Mouse (Mus musculus) midbrain, embryonic 12.5 days (tissue): ENCODE results near the gene Tead1. TPM values are rescaled to one million over a fixed set of nuclear protein-coding genes. Genes with fewer than 3 reads are reported as not detected.
A peak's percentile ranks its signal among the peaks of the same experiment; 100 is the strongest.

Source experiments
- ATAC-seq: fragments of 200-750 bp; cut with Nextera tagmentation; 2 replicates; pipeline ENCODE4 v1.8.0; 2017; ENCODE audit warnings: low read depth, moderate TSS enrichment, moderate library complexity; ENCODE audit not compliant: low FRiP score
- H3K27ac ChIP-seq: fragments of 300-500 bp; sonication (generic); replicated peaks from 2 replicates; pipeline ENCODE4 v1.5.1; 2016; ENCODE audit warnings: mild to moderate bottlenecking
- H3K27me3 ChIP-seq: fragments of 300-500 bp; sonication (generic); 2 replicates; pipeline ENCODE4 v1.6.1; 2016; ENCODE audit warnings: mild to moderate bottlenecking
- H3K36me3 ChIP-seq: fragments of 300-500 bp; sonication (generic); 2 replicates; pipeline ENCODE4 v1.6.1; 2016
- H3K4me1 ChIP-seq: fragments of 300-500 bp; sonication (generic); 2 replicates; pipeline ENCODE4 v1.6.1; 2016
- H3K4me2 ChIP-seq: fragments of 300-500 bp; sonication (generic); replicated peaks from 2 replicates; pipeline ENCODE4 v1.6.1; 2016; ENCODE audit warnings: mild to moderate bottlenecking, moderate library complexity
- H3K4me3 ChIP-seq: fragments of 300-500 bp; sonication (generic); 2 replicates; pipeline ENCODE4 v1.5.1; 2016; ENCODE audit warnings: mild to moderate bottlenecking
- H3K9ac ChIP-seq: fragments of 300-500 bp; sonication (generic); replicated peaks from 2 replicates; pipeline ENCODE4 v1.6.1; 2016; ENCODE audit warnings: mild to moderate bottlenecking, moderate library complexity
- H3K9me3 ChIP-seq: fragments of 300-500 bp; sonication (generic); 2 replicates; pipeline ENCODE4 v1.6.1; 2016; ENCODE audit warnings: mild to moderate bottlenecking
- WGBS: fragments of 180-500 bp; shearing (Covaris S2); methylation state at CpG from one replicate; pipeline ENCODE4 v1.1.7; 2016; 5-methylcytosine and 5-hydroxymethylcytosine counted together
- polyA plus RNA-seq: library from polyadenylated mRNA; unstranded; fragments of >200 nt; fragmentation: Nextera tagmentation; extraction: Ambion mirVana; gene quantifications from 2 replicates; pipeline ENCODE4 v1.2.1, GENCODE M21; 2016

Tead1 gene
- polyA plus RNA-seq, 1 experiment from 2014 or later: 20.5 TPM

DNA sequence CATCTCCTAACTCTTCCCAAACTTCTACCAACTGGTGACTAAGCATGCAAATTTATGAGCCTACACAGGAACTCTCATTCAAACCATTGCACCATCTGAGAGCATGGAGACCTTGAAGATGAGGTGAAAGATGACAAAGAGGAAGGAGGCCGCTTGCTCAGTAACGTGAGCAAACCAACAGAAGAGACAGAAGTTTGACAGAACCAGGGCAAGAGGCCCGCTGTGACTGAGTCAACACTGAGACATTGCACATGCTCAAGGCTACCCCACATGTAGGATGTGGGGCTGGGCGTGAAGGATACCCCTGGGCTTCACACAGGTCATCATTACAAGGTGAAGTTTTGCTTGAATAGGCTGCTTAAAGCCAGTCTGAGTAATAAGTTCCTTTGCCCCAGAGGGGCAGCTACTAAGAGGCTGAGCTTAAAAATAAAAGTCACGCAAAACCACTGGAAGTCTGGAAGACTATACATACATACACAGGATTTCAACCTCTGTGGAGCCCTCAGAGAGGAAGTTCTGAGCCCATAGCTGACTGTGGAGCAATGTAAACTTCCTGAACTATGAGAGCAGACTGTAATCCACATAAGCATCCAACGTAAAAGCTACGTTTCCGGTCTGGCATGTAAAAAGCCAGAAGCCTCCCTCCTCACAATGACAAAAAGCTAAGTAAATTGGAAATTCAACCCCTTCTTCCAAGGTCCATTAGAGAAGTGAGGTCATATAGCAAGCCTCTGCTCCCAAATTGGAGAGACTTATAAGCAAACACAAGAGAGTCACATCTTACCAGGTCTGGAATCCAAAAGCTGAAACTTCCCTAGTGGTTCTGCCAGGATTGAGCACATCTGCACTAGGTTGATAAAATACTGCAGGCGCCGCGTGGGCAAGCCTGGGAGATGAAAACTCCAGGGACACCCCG lies 16.5 kb upstream of the Tead1 start:
- peaks cover 12% of the 10 kb centered on the region for H3K4me1 ChIP-seq
- no peak overlapping the region for H3K9ac ChIP-seq
- no peaks in the 10 kb centered on the region for H3K27me3 ChIP-seq
- no peak overlapping the region for H3K4me3 ChIP-seq
- H3K4me2 ChIP-seq: no peak overlapping the region; the same call in 1 of the 2 replicates
- no peaks in the 10 kb centered on the region for H3K36me3 ChIP-seq
- H3K9me3 ChIP-seq: no peaks in the 10 kb centered on the region
- ATAC-seq: no peak
- WGBS: 69% methylated on average over 12 of the region's 12 CpGs
- peak overlapping the region; percentile 58 for H3K27ac ChIP-seq

DNA sequence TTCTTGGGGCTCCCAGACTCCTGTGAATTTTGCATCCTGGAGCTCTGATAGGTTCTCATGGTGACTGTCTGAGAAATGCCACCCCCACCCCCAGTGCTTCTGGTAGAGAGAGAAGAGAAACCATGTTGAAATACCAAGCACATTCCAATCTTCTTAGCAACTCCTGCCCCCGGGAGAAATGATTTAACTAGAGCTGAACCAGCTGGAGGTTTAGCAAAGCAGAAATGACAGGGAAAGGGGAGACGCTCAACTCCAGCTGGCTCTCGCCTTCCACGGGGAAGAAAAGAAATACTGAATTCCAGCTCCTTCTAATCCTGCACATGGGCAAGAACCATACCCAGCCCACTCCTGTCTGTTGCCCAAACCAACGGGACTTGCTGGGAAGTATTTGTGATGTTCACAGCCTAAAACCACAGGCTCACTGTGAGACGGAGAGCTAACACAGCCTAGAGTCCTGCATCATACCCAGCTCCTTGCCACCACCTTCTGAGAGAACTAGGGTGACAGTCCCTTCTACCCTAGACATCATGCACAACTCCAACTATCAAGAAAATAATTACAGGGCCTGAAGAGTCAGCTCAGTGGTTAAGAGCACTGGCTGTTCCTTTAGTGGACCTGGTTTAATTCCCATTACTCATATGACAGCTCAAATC lies 15.7 kb upstream of the Tead1 start:
- Histone ChIP-seq H3K27ac (peak overlapping the region; percentile 58), H3K27me3 (no peaks in the 10 kb centered on the region), H3K9ac (no peak overlapping the region), H3K4me1 (peaks cover 12% of the 10 kb centered on the region), H3K4me3 (no peak overlapping the region), H3K36me3 (no peaks in the 10 kb centered on the region), H3K4me2 (no peak overlapping the region; the same call in 1 of the 2 replicates), H3K9me3 (no peaks in the 10 kb centered on the region)
- ATAC-seq: no peak
- 26% methylated on average over 6 of the region's 6 CpGs for WGBS

DNA sequence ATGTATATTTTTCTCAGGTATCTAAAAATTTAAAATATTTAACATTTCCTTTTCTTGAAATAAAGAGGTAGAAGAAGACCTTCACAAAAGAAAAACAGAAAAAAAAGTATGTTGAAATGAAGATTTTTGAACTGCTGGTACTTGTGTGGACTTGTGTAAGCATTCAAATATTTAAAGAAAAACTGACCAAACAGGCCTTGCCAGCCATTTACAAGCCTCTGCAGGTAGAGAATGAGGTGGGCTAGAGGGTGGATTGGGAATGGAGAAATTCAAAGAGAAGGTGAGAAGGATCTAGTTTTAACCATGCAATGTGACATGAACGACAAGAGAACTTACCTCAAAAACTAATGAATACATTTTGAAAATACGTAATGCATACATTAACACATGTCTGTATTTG lies 9.1 kb upstream of the Tead1 start:
- WGBS: 81% methylated on average over 2 of the region's 2 CpGs

DNA sequence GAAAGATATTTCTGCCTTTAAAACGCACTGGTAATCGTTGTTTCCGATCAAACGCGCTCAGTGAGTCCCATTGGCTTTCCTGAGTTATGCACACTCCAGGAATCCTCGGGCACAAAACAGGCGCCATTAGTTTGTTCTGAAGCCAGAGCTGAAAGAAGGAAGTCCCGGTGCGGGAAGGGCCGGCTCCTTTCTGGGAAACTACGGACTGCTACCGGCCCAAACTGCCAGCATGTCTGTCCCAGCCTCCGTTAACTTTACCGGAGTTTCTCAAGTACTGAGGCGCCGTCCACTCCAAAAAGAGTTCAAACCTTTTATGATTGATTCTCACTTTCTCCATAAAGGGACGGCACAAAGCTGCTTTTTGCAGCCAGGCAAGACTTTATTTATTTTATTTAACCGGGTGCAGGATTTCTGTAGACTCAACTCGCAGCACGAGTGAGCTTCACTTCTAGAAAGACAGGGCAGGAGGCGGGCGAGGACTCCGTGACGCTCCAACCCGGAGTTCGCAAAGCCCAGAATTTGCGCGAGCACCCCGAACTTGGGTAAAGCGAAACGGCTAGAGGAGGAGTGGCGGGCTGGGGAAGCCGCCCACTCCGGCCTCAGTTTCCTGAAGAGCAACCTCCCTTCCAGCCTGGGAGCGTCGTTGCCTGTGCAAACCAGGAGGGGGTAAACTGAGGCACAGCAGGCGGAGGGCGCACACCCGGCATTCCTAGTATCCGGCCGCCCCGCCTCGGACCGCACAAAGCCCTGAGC lies 524 bp upstream of the Tead1 start:
- peak overlapping the region; percentile 86 for H3K27ac ChIP-seq
- H3K9me3 ChIP-seq: no peaks in the 10 kb centered on the region
- H3K36me3 ChIP-seq: no peaks in the 10 kb centered on the region
- peak overlapping the region; percentile 90 for H3K9ac ChIP-seq
- under 1% methylated on average over 37 of the region's 44 CpGs for WGBS
- H3K4me1 ChIP-seq: peaks cover 26% of the 10 kb centered on the region
- peak overlapping the region; percentile 86 for H3K4me2 ChIP-seq
- peak; percentile 56 for ATAC-seq
- H3K4me3 ChIP-seq: peak overlapping the region; percentile 94
- 0 out of 2 replicates have a peak, but pooled peaks cover 4% of the 10 kb centered on the region for H3K27me3 ChIP-seq

More for the DNA sequence above, 9.1 kb upstream of the Tead1 start:
- no peak overlapping the region for H3K27ac ChIP-seq
- H3K36me3 ChIP-seq: no peaks in the 10 kb centered on the region
- no peaks in the 10 kb centered on the region for H3K4me1 ChIP-seq
- no peak for ATAC-seq
- H3K4me3 ChIP-seq: no peak overlapping the region
- no peak overlapping the region for H3K9ac ChIP-seq
- H3K4me2 ChIP-seq: no peak overlapping the region
- no peaks in the 10 kb centered on the region for H3K9me3 ChIP-seq
- H3K27me3 ChIP-seq: no peaks in the 10 kb centered on the region

DNA sequence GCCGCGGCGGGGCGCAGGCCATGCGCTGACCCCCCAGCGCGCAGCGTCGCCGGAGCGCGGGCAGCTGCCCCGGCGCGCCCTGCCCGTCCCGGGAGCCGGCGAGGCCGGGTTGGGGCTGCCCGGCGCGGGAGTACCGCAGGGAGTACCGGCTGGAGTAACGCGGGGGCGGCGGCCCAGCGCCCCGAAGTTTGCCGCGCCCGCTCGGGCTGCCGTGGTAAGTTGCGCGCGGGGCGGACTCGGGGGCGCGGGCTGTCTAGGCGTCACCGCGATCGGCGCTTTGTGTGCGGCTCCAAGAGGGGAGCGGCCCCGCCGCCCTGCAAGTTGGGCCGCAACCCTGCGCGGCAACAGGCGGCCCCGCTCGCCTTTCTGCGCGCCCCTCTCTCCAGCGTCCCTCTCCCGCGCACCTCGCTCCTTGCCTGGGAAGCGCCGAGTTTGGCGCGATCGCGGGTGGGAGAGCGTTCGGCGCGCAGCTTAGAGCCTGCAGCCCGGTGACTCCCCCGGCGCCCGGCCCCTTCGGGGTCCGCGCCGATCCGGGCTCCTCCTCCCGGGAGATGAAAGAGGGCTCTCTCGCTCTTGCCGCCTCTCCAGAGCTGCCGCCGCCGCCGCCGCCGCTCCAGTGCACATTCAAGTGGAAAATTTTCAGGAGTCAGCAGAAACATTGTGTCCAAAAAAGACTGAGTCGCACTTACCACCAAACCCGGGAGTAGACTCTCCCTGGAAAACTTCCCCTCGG lies 561 bp downstream of the Tead1 start:
- H3K4me1 ChIP-seq: peaks cover 36% of the 10 kb centered on the region
- H3K9me3 ChIP-seq: no peaks in the 10 kb centered on the region
- peak; percentile 71 for ATAC-seq
- under 1% methylated on average over 82 of the region's 95 CpGs for WGBS
- H3K36me3 ChIP-seq: no peaks in the 10 kb centered on the region
- peak overlapping the region; percentile 90 for H3K9ac ChIP-seq
- 0 out of 2 replicates have a peak, but pooled peaks cover 4% of the 10 kb centered on the region for H3K27me3 ChIP-seq
- peak overlapping the region; percentile 94 for H3K4me3 ChIP-seq
- H3K4me2 ChIP-seq: peak overlapping the region; percentile 86
- H3K27ac ChIP-seq: peak overlapping the region; percentile 86

DNA sequence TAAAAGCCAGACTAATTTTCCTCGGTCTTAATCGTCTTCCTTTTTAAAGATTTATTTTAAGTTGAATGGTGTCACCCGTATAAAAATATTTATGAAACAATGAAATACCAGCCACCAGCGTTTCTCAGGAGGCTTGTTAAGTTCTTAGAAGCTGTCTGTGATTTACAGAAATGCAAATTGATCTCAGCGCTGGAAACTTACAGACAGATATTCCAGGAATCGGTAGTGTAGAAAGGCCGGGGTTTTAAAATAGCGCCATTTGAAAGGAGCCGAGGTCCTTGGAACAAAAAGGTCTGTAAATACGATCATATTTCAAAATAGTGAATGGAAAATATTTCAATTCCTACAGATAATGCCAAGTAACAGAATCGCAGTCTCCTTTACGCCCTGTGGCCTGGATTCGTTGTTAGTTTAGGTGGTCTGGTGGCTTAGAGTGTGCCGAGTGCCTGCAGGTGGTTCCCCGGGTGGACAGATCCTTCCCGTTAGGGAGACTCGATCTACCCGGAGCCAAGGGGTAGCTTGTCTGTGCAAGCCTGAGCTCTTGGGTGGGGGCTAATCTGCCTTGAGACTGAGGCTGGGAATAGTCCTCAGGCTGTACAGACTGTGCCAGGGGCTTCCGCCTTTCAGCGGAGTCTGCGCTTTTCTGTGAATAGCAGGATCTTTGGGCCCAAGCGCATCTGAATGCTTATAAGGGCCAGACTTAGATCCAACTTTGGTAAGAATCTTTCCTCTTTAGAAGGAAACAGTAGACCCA lies 1.6 kb downstream of the Tead1 start:
- no peak; the same call in 1 of the 2 replicates for ATAC-seq
- peaks cover 46% of the 10 kb centered on the region for H3K4me1 ChIP-seq
- under 1% methylated on average over 22 of the region's 22 CpGs for WGBS
- H3K27me3 ChIP-seq: 0 out of 2 replicates have a peak, but pooled peaks cover 4% of the 10 kb centered on the region
- peak overlapping the region; percentile 86 for H3K4me2 ChIP-seq
- peak overlapping the region; percentile 90 for H3K9ac ChIP-seq
- H3K9me3 ChIP-seq: no peaks in the 10 kb centered on the region
- peak overlapping the region; percentile 94 for H3K4me3 ChIP-seq
- no peaks in the 10 kb centered on the region for H3K36me3 ChIP-seq
- peak overlapping the region; percentile 60; the same call in 1 of the 2 replicates for H3K27ac ChIP-seq

DNA sequence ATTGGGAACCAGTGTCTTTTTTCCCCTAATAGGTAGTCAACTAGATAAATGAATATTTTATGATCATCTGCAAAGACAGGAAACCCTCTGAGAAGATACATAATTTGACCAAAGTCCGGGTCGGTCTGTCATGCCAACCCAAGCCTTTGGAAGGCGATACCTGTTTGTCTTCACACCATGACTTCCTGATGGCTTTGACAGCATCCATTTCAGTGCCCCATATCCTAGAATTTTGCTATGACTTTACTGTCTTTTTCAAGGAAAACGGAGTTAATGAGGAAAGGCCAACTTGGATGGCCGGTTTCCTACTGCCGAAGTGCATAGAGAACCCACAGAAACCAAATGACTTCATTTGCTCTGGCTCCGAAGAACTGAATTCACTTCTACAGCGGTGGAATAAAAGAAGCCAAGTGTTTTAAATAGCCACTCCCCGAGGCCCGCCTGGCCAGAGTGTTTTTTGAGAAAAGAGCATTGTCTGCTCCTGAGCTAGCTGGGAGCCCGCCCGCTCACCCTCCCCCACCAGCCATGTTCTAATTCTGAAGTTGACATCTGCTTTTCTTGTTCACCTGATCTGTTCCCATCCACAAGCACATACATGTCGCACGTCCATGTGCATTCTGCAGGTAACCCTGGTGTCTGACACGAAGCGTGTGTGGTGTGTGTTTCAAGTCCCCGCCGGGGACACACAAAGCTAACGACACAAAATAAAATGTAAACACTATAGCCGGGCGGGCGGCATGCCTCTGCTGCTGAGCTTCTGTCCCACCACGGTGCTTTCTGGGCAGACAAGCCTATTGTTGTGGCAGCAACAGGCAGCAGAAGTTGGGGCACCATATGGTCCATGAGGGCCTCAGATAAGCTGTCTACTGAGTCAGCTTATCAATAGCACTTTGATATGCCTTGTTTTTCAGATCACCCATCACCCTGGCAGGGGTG lies 5.8 kb downstream of the Tead1 start:
- H3K27ac ChIP-seq: peak overlapping the region; percentile 80
- H3K4me3 ChIP-seq: peak overlapping the region; percentile 21
- peak overlapping the region; percentile 54 for H3K4me2 ChIP-seq
- H3K27me3 ChIP-seq: 0 out of 2 replicates have a peak, but pooled peaks cover 4% of the 10 kb centered on the region
- WGBS: 3% methylated on average over 23 of the region's 23 CpGs
- H3K9ac ChIP-seq: 0 out of 2 replicates have a peak overlapping the region, but pooled peaks have one; percentile 15
- peaks cover 83% of the 10 kb centered on the region for H3K4me1 ChIP-seq
- ATAC-seq: peak; percentile 55
- H3K9me3 ChIP-seq: no peaks in the 10 kb centered on the region
- no peaks in the 10 kb centered on the region for H3K36me3 ChIP-seq

DNA sequence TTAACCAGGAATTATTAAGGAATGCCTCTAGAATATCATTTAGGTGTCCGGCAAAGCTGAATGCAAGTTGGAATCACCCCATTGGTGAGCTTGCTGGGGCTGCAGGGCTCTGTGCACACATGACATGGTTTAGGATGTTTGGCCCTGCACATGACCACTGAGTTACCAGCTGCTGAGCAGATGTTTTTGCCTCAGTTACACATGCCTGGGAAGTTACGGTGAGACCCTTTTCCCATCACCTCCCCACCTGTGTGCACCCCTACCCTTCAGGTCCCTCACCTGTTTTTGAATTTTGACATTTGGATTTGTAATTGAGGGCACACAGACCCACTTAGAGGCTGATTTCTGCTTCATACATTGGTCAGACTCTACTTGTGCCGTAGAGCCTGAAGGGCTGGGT lies 6.9 kb downstream of the Tead1 start:
- Histone ChIP-seq H3K4me2 (no peak overlapping the region), H3K9me3 (no peaks in the 10 kb centered on the region), H3K9ac (no peak overlapping the region), H3K27ac (no peak overlapping the region), H3K4me1 (peaks cover 90% of the 10 kb centered on the region), H3K4me3 (no peak overlapping the region), H3K36me3 (no peaks in the 10 kb centered on the region), H3K27me3 (0 out of 2 replicates have a peak, but pooled peaks cover 4% of the 10 kb centered on the region)
- 65% methylated on average over 3 of the region's 3 CpGs for WGBS
- ATAC-seq: no peak

DNA sequence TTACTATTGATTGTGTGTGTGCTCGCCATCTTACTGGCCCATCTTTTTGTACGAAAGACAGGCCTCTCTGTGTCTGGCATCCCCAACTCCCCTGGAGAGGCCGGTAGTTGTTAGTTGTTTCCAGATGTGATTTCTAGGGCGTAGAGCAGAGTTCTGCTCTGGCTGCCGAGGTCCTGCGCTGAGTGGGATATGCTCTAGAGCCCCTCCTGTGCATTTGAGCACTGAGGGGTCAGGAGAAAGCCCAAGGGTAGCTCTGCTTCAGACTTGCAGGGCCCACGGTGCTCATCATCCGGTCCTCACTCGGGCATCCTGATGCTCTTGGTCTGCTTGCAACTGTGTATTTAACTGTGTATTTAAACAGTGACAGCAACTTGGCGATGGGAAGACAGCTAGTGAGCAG lies 7.5 kb downstream of the Tead1 start:
- Histone ChIP-seq H3K4me1 (peaks cover 94% of the 10 kb centered on the region), H3K27me3 (0 out of 2 replicates have a peak, but pooled peaks cover 4% of the 10 kb centered on the region), H3K36me3 (no peaks in the 10 kb centered on the region), H3K27ac (no peak overlapping the region), H3K4me2 (no peak overlapping the region), H3K4me3 (no peak overlapping the region), H3K9ac (no peak overlapping the region), H3K9me3 (no peaks in the 10 kb centered on the region)
- ATAC-seq: no peak
- 34% methylated on average over 10 of the region's 10 CpGs for WGBS
